Mouse (Mus musculus) limb, embryonic 11.5 days (tissue): ENCODE measurements at regions not wholly inside any gene's neighbourhood (a gene's known extent, or its start where the extent isn't known, plus 50 kb on each side); places are given as distances from the start of the nearest gene placed in this dataset.

ENCODE experiments used
- ATAC-seq: fragments of 200-750 bp; cut with Nextera tagmentation; 2 replicates; pipeline ENCODE4 v1.8.0; 2017; ENCODE audit warnings: low read depth; ENCODE audit not compliant: insufficient number of reproducible peaks, low FRiP score, low TSS enrichment
- DNase-seq: peaks from one replicate; pipeline ENCODE4 v3.0.0-alpha.2; 2015; ENCODE audit warnings: low spot score
- H3K27ac ChIP-seq: fragments of 300-500 bp; sonication (generic); replicated peaks from 2 replicates; pipeline ENCODE4 v1.5.1; 2014; ENCODE audit warnings: low read depth, mild to moderate bottlenecking, low read length
- H3K27me3 ChIP-seq: fragments of 300-500 bp; sonication (generic); 2 replicates; pipeline ENCODE4 v1.6.1; 2014; ENCODE audit warnings: mild to moderate bottlenecking, low read length, mixed read lengths; ENCODE audit not compliant: control insufficient read depth, insufficient read depth
- H3K36me3 ChIP-seq: fragments of 300-500 bp; sonication (generic); 2 replicates; pipeline ENCODE4 v1.6.1; 2014; ENCODE audit warnings: mild to moderate bottlenecking, low read length, moderate library complexity, mixed read lengths; ENCODE audit not compliant: control insufficient read depth, insufficient read depth
- H3K4me1 ChIP-seq: fragments of 300-500 bp; sonication (generic); 2 replicates; pipeline ENCODE4 v1.6.1; 2014; ENCODE audit warnings: low read length, mixed read lengths; ENCODE audit not compliant: control insufficient read depth, insufficient read depth
- H3K4me2 ChIP-seq: fragments of 300-500 bp; sonication (generic); 2 replicates; pipeline ENCODE4 v1.6.1; 2014; ENCODE audit warnings: low read depth, mild to moderate bottlenecking, moderate library complexity; ENCODE audit not compliant: severe bottlenecking
- H3K4me3 ChIP-seq: fragments of 300-500 bp; sonication (generic); 2 replicates; pipeline ENCODE4 v1.5.1; 2014; ENCODE audit warnings: low read depth, low read length
- H3K9ac ChIP-seq: fragments of 300-500 bp; sonication (generic); 2 replicates; pipeline ENCODE4 v1.6.1; 2014; ENCODE audit warnings: mild to moderate bottlenecking, low read length
- H3K9me3 ChIP-seq: fragments of 300-500 bp; sonication (generic); 2 replicates; pipeline ENCODE4 v1.6.1; 2016; ENCODE audit warnings: low read length; ENCODE audit not compliant: control insufficient read depth
- WGBS: fragments of 180-500 bp; shearing (Covaris S2); extraction: QIAGEN DNeasy Blood & Tissue Kit; methylation state at CpG from one replicate; pipeline ENCODE4 v1.1.7; 2014; 5-methylcytosine and 5-hydroxymethylcytosine counted together

GRCm38 (mm10) chr13:84751576-84752490 is 437.4 kb upstream of the Ccnh start:
- ATAC-seq = no peak
- Histone ChIP-seq H3K4me1 (no peaks in the 10 kb centered on the region), H3K4me3 (no peak overlapping the region), H3K27ac (no peak overlapping the region), H3K36me3 (no peaks in the 10 kb centered on the region), H3K27me3 (no peaks in the 10 kb centered on the region), H3K4me2 (no peak overlapping the region), H3K9ac (no peak overlapping the region), H3K9me3 (no peaks in the 10 kb centered on the region)
- 83% methylated on average over 2 of the region's 2 CpGs for WGBS
- DNase-seq = no peak

- no peak for ATAC-seq
- Histone ChIP-seq H3K4me3 (no peak overlapping the region), H3K4me1 (no peaks in the 10 kb centered on the region), H3K9me3 (no peaks in the 10 kb centered on the region), H3K36me3 (no peaks in the 10 kb centered on the region), H3K27ac (no peak overlapping the region), H3K27me3 (no peaks in the 10 kb centered on the region), H3K9ac (no peak overlapping the region), H3K4me2 (no peak overlapping the region)
- 79% methylated on average over 4 of the region's 4 CpGs for WGBS
- no peak for DNase-seq
Measured at GRCm38 (mm10) chr13:84752491-84752820, 436.8 kb upstream of the Ccnh start.

GRCm38 (mm10) chr13:84753751-84754500 is 435.3 kb upstream of the Ccnh start:
- 84% methylated on average over 4 of the region's 4 CpGs for WGBS
- Histone ChIP-seq H3K4me3 (no peak overlapping the region), H3K27me3 (no peaks in the 10 kb centered on the region), H3K27ac (no peak overlapping the region), H3K9me3 (no peaks in the 10 kb centered on the region), H3K36me3 (no peaks in the 10 kb centered on the region), H3K4me2 (no peak overlapping the region), H3K9ac (no peak overlapping the region), H3K4me1 (no peaks in the 10 kb centered on the region)
- DNase-seq = no peak
- ATAC-seq = no peak

- DNase-seq (no peak), ATAC-seq (no peak)
- Histone ChIP-seq H3K9ac (no peak overlapping the region), H3K36me3 (no peaks in the 10 kb centered on the region), H3K27ac (no peak overlapping the region), H3K27me3 (no peaks in the 10 kb centered on the region), H3K9me3 (no peaks in the 10 kb centered on the region), H3K4me3 (no peak overlapping the region), H3K4me2 (no peak overlapping the region), H3K4me1 (no peaks in the 10 kb centered on the region)
- WGBS = 89% methylated on average over 8 of the region's 8 CpGs
Measured at GRCm38 (mm10) chr13:84754821-84755725, 434.1 kb upstream of the Ccnh start.

GRCm38 (mm10) chr13:84756796-84757335 is 432.3 kb upstream of the Ccnh start:
- H3K4me2 ChIP-seq = no peak overlapping the region
- H3K36me3 ChIP-seq = no peaks in the 10 kb centered on the region
- no peak overlapping the region for H3K9ac ChIP-seq
- H3K9me3 ChIP-seq = no peaks in the 10 kb centered on the region
- ATAC-seq = no peak
- WGBS = 90% methylated on average over 6 of the region's 6 CpGs
- no peak overlapping the region for H3K4me3 ChIP-seq
- no peaks in the 10 kb centered on the region for H3K4me1 ChIP-seq
- no peak for DNase-seq
- no peaks in the 10 kb centered on the region for H3K27me3 ChIP-seq
- H3K27ac ChIP-seq = no peak overlapping the region

GRCm38 (mm10) chr13:84757896-84758567 is 431.2 kb upstream of the Ccnh start:
- ATAC-seq (no peak), DNase-seq (no peak)
- H3K4me1 ChIP-seq = no peaks in the 10 kb centered on the region
- no peak overlapping the region for H3K27ac ChIP-seq
- H3K36me3 ChIP-seq = no peaks in the 10 kb centered on the region
- no peak overlapping the region for H3K4me3 ChIP-seq
- no peak overlapping the region for H3K4me2 ChIP-seq
- H3K9me3 ChIP-seq = no peaks in the 10 kb centered on the region
- 44% methylated on average over 10 of the region's 10 CpGs for WGBS
- H3K9ac ChIP-seq = no peak overlapping the region
- no peaks in the 10 kb centered on the region for H3K27me3 ChIP-seq

DNA sequence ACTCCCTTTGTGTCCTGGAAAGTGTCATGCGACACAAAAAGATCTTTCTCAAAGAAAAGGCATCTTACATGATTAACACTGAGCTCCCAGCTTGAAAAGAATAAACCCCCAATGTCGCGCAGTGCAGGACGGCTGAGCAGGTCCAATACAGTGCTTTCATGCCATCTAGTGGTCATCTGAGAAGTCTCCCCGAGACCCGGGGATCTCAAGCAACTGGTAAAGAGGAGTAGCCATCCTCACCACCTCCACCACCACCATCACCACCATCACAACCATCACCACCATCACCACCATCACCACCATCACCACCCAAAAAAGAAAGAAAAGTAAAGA is 430.7 kb upstream of the Ccnh start:
- Histone ChIP-seq H3K4me3 (no peak overlapping the region), H3K4me2 (no peak overlapping the region), H3K9me3 (no peaks in the 10 kb centered on the region), H3K9ac (no peak overlapping the region), H3K4me1 (no peaks in the 10 kb centered on the region), H3K27me3 (no peaks in the 10 kb centered on the region), H3K27ac (no peak overlapping the region), H3K36me3 (no peaks in the 10 kb centered on the region)
- 0% methylated on average over 6 of the region's 6 CpGs for WGBS
- peak; percentile 88 for ATAC-seq
- peak; percentile 76 for DNase-seq

GRCm38 (mm10) chr13:84759061-84759460 is 430.1 kb upstream of the Ccnh start:
- Histone ChIP-seq H3K27ac (no peak overlapping the region), H3K9ac (no peak overlapping the region), H3K4me3 (no peak overlapping the region), H3K36me3 (no peaks in the 10 kb centered on the region), H3K4me2 (no peak overlapping the region), H3K9me3 (no peaks in the 10 kb centered on the region), H3K4me1 (no peaks in the 10 kb centered on the region), H3K27me3 (no peaks in the 10 kb centered on the region)
- no peak for DNase-seq
- 61% methylated on average over 7 of the region's 7 CpGs for WGBS
- ATAC-seq = no peak
